Mouse (Mus musculus) MEL (cell line): ENCODE results near the gene Secisbp2l. TPM values are rescaled to one million over a fixed set of nuclear protein-coding genes. Genes with fewer than 3 reads are reported as not detected.
A peak's percentile ranks its signal among the peaks of the same experiment; 100 is the strongest.

ENCODE experiments used
- DNase-seq: peaks from one replicate; pipeline ENCODE4 v3.0.0; 2011; ENCODE audit warnings: low read depth, low spot score
- H3K27ac ChIP-seq: 2 replicates; pipeline ENCODE4 v1.5.1; 2012; ENCODE audit warnings: low read depth, mild to moderate bottlenecking, control low read depth, low read length, moderate library complexity; ENCODE audit not compliant: control insufficient read depth
- H3K27me3 ChIP-seq, 2 experiments: fragments of 150-350 bp in 1 of 2; sonication (generic) in 1 of 2; 2 replicates each; pipeline ENCODE4 v1.6.1; 2012; ENCODE audit warnings: low read length in 2 of 2, mild to moderate bottlenecking in 2 of 2, improper control_type of control experiment in 1 of 2, moderate library complexity in 1 of 2; ENCODE audit not compliant: insufficient read depth in 2 of 2, control insufficient read depth in 1 of 2
- H3K36me3 ChIP-seq, 2 experiments: 2 replicates each; pipeline ENCODE4 v1.6.1; 2012 to 2014; ENCODE audit warnings: low read length in 2 of 2, improper control_type of control experiment in 1 of 2, inconsistent platforms in 1 of 2, mild to moderate bottlenecking in 1 of 2; ENCODE audit not compliant: insufficient read depth in 2 of 2, control insufficient read depth in 1 of 2
- H3K4me1 ChIP-seq, 2 experiments: fragments of 150-350 bp in 1 of 2; sonication (generic) in 1 of 2; 2 replicates each; pipeline ENCODE4 v1.6.1; 2012; ENCODE audit warnings: low read length in 2 of 2, improper control_type of control experiment in 1 of 2, mild to moderate bottlenecking in 1 of 2; ENCODE audit not compliant: insufficient read depth in 2 of 2, control insufficient read depth in 1 of 2
- H3K4me3 ChIP-seq, 2 experiments: fragments of 150-350 bp in 1 of 2; sonication (generic) in 1 of 2; 2 replicates each; pipeline ENCODE4 v1.5.1; 2012; ENCODE audit warnings: low read depth in 2 of 2, low read length in 2 of 2, mild to moderate bottlenecking in 2 of 2, moderate library complexity in 2 of 2, control low read depth in 1 of 2, improper control_type of control experiment in 1 of 2; ENCODE audit not compliant: control insufficient read depth in 1 of 2, insufficient read depth in 1 of 2
- H3K79me2 ChIP-seq: 2 replicates; pipeline ENCODE4 v1.6.1; 2012; ENCODE audit warnings: mild to moderate bottlenecking, low read length, moderate library complexity; ENCODE audit not compliant: control insufficient read depth, poor library complexity, insufficient read depth
- H3K9ac ChIP-seq: 2 replicates; pipeline ENCODE4 v1.6.1; 2012; ENCODE audit warnings: low read depth, mild to moderate bottlenecking, control low read depth, low read length, moderate library complexity; ENCODE audit not compliant: control insufficient read depth, poor library complexity, severe bottlenecking
- H3K9me3 ChIP-seq: fragments of 150-350 bp; sonication (generic); replicated peaks from 2 replicates; pipeline ENCODE4 v1.6.1; 2012; ENCODE audit warnings: mild to moderate bottlenecking, low read length, improper control_type of control experiment, moderate library complexity; ENCODE audit not compliant: insufficient read depth
- BHLHE40 ChIP-seq: IDR thresholded peaks from 2 replicates; pipeline ENCODE4 v1.6.1; 2012; ENCODE audit warnings: low read depth, mild to moderate bottlenecking, inconsistent platforms, low read length, improper control_type of control experiment, borderline replicate concordance
- CHD2 ChIP-seq: IDR thresholded peaks from 2 replicates; pipeline ENCODE4 v1.6.1; 2011; ENCODE audit warnings: low read length, improper control_type of control experiment
- CTCF ChIP-seq, 3 experiments: IDR thresholded peaks in 2 of 3; conservative IDR thresholded peaks in 1 of 3; 2 replicates each; pipeline ENCODE4 v1.5.1; 2011 to 2012; ENCODE audit warnings: low read length in 3 of 3, low read depth in 2 of 3, mild to moderate bottlenecking in 2 of 3, improper control_type of control experiment in 1 of 3, inconsistent platforms in 1 of 3, mixed read lengths in 1 of 3, moderate library complexity in 1 of 3; ENCODE audit not compliant: control insufficient read depth in 1 of 3, insufficient read depth in 1 of 3, poor library complexity in 1 of 3, severe bottlenecking in 1 of 3
- EP300 ChIP-seq, 2 experiments: IDR thresholded peaks; 2 replicates each; pipeline ENCODE4 v1.6.1; 2011; ENCODE audit warnings: improper control_type of control experiment in 2 of 2, low read length in 2 of 2, low read depth in 1 of 2, mild to moderate bottlenecking in 1 of 2
- ETS1 ChIP-seq: IDR thresholded peaks from 2 replicates; pipeline ENCODE4 v1.6.1; 2012; ENCODE audit warnings: low read depth, mild to moderate bottlenecking, inconsistent platforms, low read length, improper control_type of control experiment, moderate library complexity
- HCFC1 ChIP-seq: IDR thresholded peaks from 2 replicates; pipeline ENCODE4 v1.6.1; 2012; ENCODE audit warnings: low read depth, mild to moderate bottlenecking, inconsistent platforms, low read length, improper control_type of control experiment, moderate library complexity
- MAFK ChIP-seq: IDR thresholded peaks from 2 replicates; pipeline ENCODE4 v1.6.1; 2011; ENCODE audit warnings: low read depth, mild to moderate bottlenecking, low read length, improper control_type of control experiment, borderline replicate concordance
- MEF2A ChIP-seq: IDR thresholded peaks from 2 replicates; pipeline ENCODE4 v1.6.1; 2014; ENCODE audit warnings: low read depth, mild to moderate bottlenecking, inconsistent platforms, low read length, improper control_type of control experiment; ENCODE audit not compliant: poor library complexity, insufficient replicate concordance, severe bottlenecking; ENCODE audit errors: extremely low read depth
- MXI1 ChIP-seq: IDR thresholded peaks from 2 replicates; pipeline ENCODE4 v1.6.1; 2011; ENCODE audit warnings: mild to moderate bottlenecking, low read depth, low read length, improper control_type of control experiment
- MYB ChIP-seq: IDR thresholded peaks from 2 replicates; pipeline ENCODE4 v1.6.1; 2011; ENCODE audit warnings: mild to moderate bottlenecking, low read depth, low read length, improper control_type of control experiment
- SMC3 ChIP-seq: IDR thresholded peaks from 2 replicates; pipeline ENCODE4 v1.6.1; 2011; ENCODE audit warnings: low read depth, low read length, improper control_type of control experiment
- TAL1 ChIP-seq: IDR thresholded peaks from 2 replicates; pipeline ENCODE4 v1.6.1; 2012; ENCODE audit warnings: mild to moderate bottlenecking, inconsistent platforms, low read length, moderate library complexity, mixed read lengths
- TCF12 ChIP-seq: IDR thresholded peaks from 2 replicates; pipeline ENCODE4 v1.6.1; 2014; ENCODE audit warnings: low read depth, mild to moderate bottlenecking, inconsistent platforms, low read length, improper control_type of control experiment, moderate library complexity
- USF1 ChIP-seq: IDR thresholded peaks from 2 replicates; pipeline ENCODE4 v1.6.1; 2014; ENCODE audit warnings: low read depth, mild to moderate bottlenecking, inconsistent platforms, low read length, improper control_type of control experiment, moderate library complexity
- ZC3H11A ChIP-seq: IDR thresholded peaks from 2 replicates; pipeline ENCODE4 v1.6.1; 2012; ENCODE audit warnings: low read depth, mild to moderate bottlenecking, inconsistent platforms, low read length, improper control_type of control experiment
- ZKSCAN1 ChIP-seq: IDR thresholded peaks from 2 replicates; pipeline ENCODE4 v1.6.1; 2012; ENCODE audit warnings: low read depth, mild to moderate bottlenecking, inconsistent platforms, low read length, improper control_type of control experiment, moderate library complexity
- ZNF384 ChIP-seq: IDR thresholded peaks from 2 replicates; pipeline ENCODE4 v1.6.1; 2012; ENCODE audit warnings: low read depth, mild to moderate bottlenecking, inconsistent platforms, low read length, improper control_type of control experiment
- polyA plus RNA-seq, 2 experiments: library from polyadenylated mRNA; stranded (reverse) in 1 of 2; unstranded in 1 of 2; fragments of >175 nt in 1 of 2; fragments of >200 nt in 1 of 2; gene quantifications; 2 replicates each; pipeline versions ENCODE4 v1.2.1 to v1.2.4; 2012; ENCODE audit warnings: low replicate concordance in 2 of 2, low read depth in 1 of 2; ENCODE audit not compliant: insufficient read length in 2 of 2, insufficient read depth in 1 of 2, missing spikeins in 1 of 2
- total RNA-seq: library from RNA; depleted of rRNA; stranded (reverse); fragments of 300-350 nt; gene quantifications from 2 replicates; pipeline ENCODE4 v1.2.3, GENCODE M21; 2012

Gene Secisbp2l
- total and polyA plus RNA-seq, 3 experiments, result 7.6 to 10.9 TPM; not detected in 1

GRCm38 (mm10) chr2:125795118-125795517 lies 12.4 kb upstream of the Secisbp2l start:
- no peak overlapping the region for H3K9ac ChIP-seq
- H3K27ac ChIP-seq, result no peak overlapping the region
- H3K4me3 ChIP-seq, result no peak overlapping the region
- DNase-seq, result peak; percentile 19
- peaks cover 0 to 21% of the 10 kb centered on the region in 2 experiments; a peak in 3 of 4 replicates for H3K4me1 ChIP-seq
- no peaks in the 10 kb centered on the region for H3K9me3 ChIP-seq
- H3K36me3 ChIP-seq, result peaks cover 0 to 15% of the 10 kb centered on the region in 2 experiments; a peak in 2 of 4 replicates
- H3K79me2 ChIP-seq, result no peaks in the 10 kb centered on the region
- TF ChIP-seq CHD2, result no peak
- no peak for TF ChIP-seq ZNF384
- no peaks in the 10 kb centered on the region; a peak in 1 of 4 replicates for H3K27me3 ChIP-seq

GRCm38 (mm10) chr2:125794166-125794565 lies 11.5 kb upstream of the Secisbp2l start:
- Histone ChIP-seq H3K27me3 (no peaks in the 10 kb centered on the region; a peak in 1 of 4 replicates), H3K9ac (no peak overlapping the region), H3K9me3 (no peaks in the 10 kb centered on the region), H3K27ac (no peak overlapping the region), H3K79me2 (no peaks in the 10 kb centered on the region), H3K4me3 (no peak overlapping the region), H3K4me1 (peaks cover 0 to 21% of the 10 kb centered on the region in 2 experiments; a peak in 3 of 4 replicates), H3K36me3 (peaks cover 0 to 15% of the 10 kb centered on the region in 2 experiments; a peak in 2 of 4 replicates)
- TF ChIP-seq ZC3H11A (no peak), HCFC1 (no peak), CTCF (IDR thresholded peaks at IDR 0.05 in 2 of 3, conservative IDR thresholded peaks at IDR 0.05 in 1 of 3; ENCODE audit: control insufficient read depth in 1 of 3, insufficient read depth in 1 of 3, low read depth in 2 of 3, low read length in 3 of 3, poor library complexity in 1 of 3, severe bottlenecking in 1 of 3) (no peak), MEF2A (no peak), TAL1 (no peak), MXI1 (no peak), MAFK (no peak), EP300 (IDR thresholded peaks at IDR 0.05; ENCODE audit: low read depth in 1 of 2, low read length in 2 of 2) (no peak), ZKSCAN1 (no peak), BHLHE40 (no peak), MYB (no peak), TCF12 (no peak), ETS1 (no peak), SMC3 (no peak), USF1 (no peak)
- DNase-seq, result no peak
